Mouse (Mus musculus): ENCODE measurements at regions not wholly inside any gene's neighbourhood (a gene's known extent, or its start where the extent isn't known, plus 50 kb on each side); places are given as distances from the start of the nearest gene placed in this dataset.

GRCm38 (mm10) chr17:41990804-41991203 lies 324.9 kb upstream of the Ptchd4 start:
- no peak for DNase-seq (ENCODE audit: low read depth, low spot score)

GRCm38 (mm10) chr17:42008415-42008814 lies 307.3 kb upstream of the Ptchd4 start:
- DNase-seq (ENCODE audit: low read depth, low spot score), result no peak

GRCm38 (mm10) chr17:42024295-42024694 lies 291.5 kb upstream of the Ptchd4 start:
- no peak for DNase-seq (ENCODE audit: low read depth, low spot score)

GRCm38 (mm10) chr17:42027253-42027652 lies 288.5 kb upstream of the Ptchd4 start:
- no peak for DNase-seq (ENCODE audit: low read depth, low spot score)

GRCm38 (mm10) chr17:42029452-42029851 lies 286.3 kb upstream of the Ptchd4 start:
- no peak for DNase-seq (ENCODE audit: low read depth, low spot score)

- no peak for DNase-seq (ENCODE audit: low read depth, low spot score)
Observed at GRCm38 (mm10) chr17:42037089-42037488, 278.7 kb upstream of the Ptchd4 start.

- DNase-seq (ENCODE audit: low read depth, low spot score), result no peak
Observed at GRCm38 (mm10) chr17:42049779-42050515, 265.8 kb upstream of the Ptchd4 start.

GRCm38 (mm10) chr17:42090764-42091452 lies 224.8 kb upstream of the Ptchd4 start:
- DNase-seq (ENCODE audit: low read depth, low spot score), result peak; percentile 10

GRCm38 (mm10) chr17:42113684-42114083 lies 202.1 kb upstream of the Ptchd4 start:
- DNase-seq (ENCODE audit: low read depth, low spot score), result no peak

- no peak for DNase-seq (ENCODE audit: low read depth, low spot score)
Observed at GRCm38 (mm10) chr17:42120759-42121158, 195.0 kb upstream of the Ptchd4 start.

GRCm38 (mm10) chr17:42126488-42127237 lies 189.1 kb upstream of the Ptchd4 start:
- no peak for DNase-seq (ENCODE audit: low read depth, low spot score)

- DNase-seq (ENCODE audit: low read depth, low spot score), result no peak
Observed at GRCm38 (mm10) chr17:42169391-42170018, 146.2 kb upstream of the Ptchd4 start.

GRCm38 (mm10) chr17:42188531-42188930 lies 127.2 kb upstream of the Ptchd4 start:
- no peak for DNase-seq (ENCODE audit: low read depth, low spot score)

- no peak for DNase-seq (ENCODE audit: low read depth, low spot score)
Observed at GRCm38 (mm10) chr17:42190206-42190902, 125.4 kb upstream of the Ptchd4 start.
